Mouse (Mus musculus) lung, adult 18-20 months (tissue): ENCODE measurements around the gene Pcdh7.
A peak's percentile ranks its signal among the peaks of the same experiment; 100 is the strongest.

ENCODE experiments used
- DNase-seq, 2 experiments: peaks; one replicate each; pipeline ENCODE4 v3.0.0; 2022; ENCODE audit warnings: mixed read lengths in 2 of 2

Gene Pcdh7

DNA sequence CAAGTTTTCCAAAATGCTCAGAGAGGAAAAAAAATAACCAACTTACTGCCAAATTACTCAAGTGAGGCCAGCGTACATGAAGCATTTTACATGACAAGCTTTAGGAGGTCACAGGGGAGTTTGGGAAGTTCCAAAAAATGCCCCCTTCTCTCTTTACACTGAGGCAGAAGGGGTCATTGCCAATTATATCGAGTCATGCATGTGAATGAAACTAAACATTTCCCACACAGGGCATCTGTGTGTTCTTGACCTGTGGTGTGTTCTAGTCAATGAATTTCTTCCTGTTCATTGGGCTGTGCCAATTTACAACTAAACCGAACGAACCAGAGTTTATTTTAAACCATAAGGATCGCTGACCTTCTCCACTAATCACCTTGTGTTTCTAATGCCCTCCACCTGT, 86.1 kb downstream of the Pcdh7 start:
- DNase-seq = no peak

DNA sequence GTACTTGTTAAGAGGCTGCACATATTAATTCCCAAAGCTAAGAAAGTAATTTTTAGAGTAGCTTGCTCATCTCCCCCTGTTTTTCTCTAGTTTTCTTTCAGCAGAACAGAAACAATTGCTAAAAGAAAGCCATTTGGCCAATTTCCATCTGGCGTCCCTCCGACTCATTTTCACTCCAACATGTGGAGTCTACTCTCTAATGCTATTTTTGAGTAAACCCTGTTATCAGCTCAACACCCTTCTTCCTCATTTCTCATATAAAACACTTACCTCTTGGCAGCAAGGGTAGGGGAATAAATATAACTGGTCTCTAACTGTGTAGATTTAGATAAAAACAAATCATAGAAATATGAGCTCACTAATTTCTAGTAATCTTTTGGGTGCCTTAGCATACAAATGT, 89.6 kb downstream of the Pcdh7 start:
- no peak for DNase-seq

DNA sequence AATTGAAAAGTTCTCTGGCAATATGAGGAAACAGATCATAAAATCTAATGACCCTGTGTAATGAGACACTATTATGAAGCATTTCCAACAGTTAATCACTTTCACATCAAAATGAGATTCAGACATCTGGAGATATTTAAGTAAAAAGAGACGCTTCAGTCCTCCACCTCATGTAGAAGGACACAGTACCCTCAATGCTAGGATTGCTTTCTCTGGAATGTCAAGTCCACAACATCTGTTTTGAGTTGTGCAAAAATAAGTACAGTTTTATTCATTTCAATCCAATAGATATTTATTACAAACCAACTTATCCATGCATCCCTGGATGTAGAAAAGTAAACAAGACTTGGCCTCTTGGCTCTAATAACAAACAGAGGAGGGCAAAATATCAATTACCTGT, 92.9 kb downstream of the Pcdh7 start:
- DNase-seq = no peak

DNA sequence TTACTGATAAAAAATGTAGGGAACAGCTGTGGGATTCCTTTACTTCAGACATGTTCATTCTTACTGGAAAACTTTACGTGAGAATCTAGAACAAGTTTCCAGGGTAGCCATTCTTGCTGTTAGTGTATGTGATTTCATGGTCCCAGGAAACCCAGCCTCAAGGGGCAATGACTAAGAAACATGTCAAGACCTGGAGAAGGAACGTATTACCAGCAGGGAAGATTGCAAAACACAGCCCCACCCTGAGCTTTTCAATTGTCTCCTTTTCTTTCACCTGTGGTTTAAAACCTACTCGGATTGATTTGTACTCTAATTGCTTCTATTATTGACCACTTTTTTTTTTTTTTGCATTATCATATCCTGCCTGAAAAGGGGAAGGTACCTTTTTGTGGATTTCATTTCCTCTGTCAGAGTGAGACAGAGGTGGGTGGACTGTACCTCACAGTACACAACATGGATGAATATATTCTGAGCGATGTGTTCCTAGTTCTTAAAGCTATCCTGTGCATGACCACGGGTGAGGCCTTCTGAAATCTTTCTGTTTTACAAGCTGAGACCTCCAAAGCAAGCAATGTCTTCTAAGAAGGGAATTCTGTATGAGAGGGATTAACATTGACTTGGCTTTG, 98.3 kb downstream of the Pcdh7 start:
- no peak for DNase-seq

DNA sequence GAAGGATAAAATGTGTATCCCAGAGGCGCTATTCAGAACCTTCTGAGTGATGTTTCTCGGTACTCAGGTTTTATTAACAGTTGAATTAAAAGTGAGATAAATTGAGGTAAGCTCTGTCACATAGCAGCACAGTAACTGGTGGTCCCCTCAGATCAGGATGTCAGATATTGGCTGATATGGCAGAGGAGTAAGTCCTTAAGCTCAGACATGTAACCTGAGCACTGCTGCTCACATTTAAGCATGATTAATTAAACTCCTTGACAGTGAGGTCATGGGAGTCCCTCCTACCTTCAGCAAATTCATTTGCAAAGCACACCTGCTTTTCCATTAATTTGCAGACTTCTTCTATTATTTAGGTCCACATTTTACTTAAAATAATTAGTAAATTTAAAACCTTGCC, 102.0 kb downstream of the Pcdh7 start:
- DNase-seq = no peak

DNA sequence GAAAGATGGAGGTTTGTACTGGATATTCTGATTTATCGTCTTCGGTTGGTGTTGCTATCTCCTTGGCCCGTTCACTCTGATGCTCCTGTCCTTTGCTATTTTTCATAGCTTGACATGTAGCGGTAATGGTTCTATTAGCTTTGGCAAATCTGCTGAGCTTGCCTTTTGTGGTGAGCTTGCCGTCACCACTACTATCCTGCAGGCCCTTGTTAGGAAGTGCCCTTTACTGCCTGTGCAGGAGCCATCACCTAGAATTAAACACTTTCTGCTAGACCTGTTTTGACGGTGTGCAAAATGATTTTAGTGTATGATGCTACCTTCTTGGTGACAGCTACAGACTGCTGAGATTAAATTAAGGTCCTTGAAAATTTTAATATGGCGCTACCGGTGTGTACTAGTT, 103.3 kb downstream of the Pcdh7 start:
- DNase-seq = no peak

DNA sequence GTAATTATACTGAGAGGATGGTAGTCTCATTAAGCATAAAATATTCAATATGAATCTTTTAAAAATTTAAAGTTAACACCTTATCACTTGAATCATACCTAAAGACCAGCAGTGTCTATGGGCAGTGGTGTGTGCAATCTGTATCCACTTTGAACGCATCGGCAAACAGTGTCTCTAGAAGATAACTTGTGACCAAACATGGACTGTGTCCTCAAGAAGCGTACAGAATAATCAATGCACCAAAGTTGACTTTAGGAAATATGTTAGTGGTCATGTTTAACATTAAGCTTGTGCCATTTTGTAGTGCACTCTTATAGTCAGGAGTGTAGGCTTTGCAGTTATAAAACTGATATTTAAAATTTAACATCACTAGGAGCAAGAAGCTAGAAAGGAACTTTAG, 110.7 kb downstream of the Pcdh7 start:
- DNase-seq = no peak

DNA sequence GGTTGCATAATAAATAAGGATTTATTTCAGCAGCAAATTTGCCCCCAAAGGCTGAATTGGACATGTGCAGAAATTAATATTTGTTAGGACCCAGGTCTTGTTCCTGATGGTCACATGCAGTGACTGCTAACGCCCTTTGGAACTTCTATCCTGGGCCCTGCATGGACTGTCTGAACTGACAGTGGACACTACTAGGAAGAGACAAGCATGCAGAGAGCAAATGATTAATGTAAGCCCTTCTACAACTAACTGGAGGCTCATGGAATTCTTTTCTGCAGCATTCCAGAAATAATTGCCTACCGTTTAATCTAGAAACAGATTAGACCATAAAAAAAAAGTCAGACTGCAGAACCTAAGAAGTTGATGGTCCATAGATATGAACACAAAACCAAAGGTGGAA, 119.4 kb downstream of the Pcdh7 start:
- no peak for DNase-seq

DNA sequence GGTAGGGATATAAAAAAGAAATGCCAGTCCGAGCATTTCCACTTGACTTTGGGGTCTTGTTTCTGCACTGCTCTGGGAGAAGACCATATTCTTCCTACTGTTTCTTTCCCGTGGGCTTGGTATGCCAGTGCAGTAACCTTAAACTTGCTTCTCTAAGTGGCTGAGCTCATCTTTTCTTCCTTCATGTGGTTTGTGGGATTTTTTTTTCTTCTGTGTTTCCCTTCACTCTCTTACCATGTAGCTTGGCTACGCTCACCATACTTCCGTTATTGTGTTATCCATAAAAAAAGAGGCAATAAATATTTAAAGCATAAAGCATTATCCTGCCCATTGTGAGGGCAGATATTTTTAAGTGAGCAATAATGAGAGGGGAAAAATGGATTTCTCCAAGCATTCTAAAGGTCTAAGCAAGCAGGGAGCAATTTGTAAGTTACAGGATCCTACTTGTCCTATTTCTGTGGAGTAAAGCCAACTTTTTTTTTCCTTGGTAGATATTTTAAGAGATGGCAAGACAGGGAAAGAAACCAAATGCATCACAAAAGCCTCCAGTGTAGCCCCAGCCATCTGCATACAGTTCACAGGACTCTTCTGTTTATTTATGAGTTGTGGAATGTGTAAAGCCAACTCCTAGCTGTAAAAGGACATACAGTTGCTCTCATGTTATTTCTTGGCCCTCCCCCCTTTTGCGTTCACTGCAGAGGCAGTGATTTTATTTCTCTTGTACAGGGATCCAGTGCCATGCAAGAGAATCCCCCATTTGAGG, 123.8 kb downstream of the Pcdh7 start:
- DNase-seq = no peak

DNA sequence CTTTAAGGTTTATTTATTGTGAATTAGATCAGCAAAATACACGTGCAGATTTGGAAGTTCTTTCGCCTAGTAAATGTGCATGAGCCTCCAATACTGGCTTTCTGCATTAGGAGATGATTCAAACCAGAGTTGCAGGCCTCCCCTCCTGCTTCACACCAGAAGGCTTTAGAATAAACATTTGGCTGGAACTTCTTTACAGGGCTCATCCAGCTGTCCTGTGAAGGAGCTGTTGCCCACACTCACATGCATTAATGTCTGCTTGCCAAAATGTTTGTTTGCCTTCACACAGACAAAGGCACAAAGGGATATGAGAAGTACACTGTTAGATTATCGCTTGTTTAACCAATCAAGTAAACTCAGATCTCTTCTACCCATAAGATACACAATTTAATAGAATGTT, 129.7 kb downstream of the Pcdh7 start:
- DNase-seq = no peak

DNA sequence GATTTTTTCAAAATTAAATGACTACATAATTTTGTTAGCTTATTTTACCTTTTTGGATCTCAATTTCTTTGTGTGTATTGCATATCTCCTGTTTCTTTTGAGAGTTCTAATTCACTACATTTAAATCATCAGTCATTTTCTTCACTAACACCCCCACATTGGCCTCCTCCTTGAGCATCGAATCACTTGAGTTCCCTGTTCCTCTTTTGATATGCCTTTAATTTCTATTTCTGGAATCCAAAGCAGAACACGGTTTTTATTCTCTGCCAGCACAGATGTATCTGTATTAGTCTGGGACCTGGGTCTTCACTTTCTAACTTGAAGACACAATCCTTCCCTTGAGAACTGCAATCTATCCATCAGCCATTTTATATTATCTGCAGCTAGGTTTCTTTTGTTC, 132.3 kb downstream of the Pcdh7 start:
- DNase-seq = no peak

DNA sequence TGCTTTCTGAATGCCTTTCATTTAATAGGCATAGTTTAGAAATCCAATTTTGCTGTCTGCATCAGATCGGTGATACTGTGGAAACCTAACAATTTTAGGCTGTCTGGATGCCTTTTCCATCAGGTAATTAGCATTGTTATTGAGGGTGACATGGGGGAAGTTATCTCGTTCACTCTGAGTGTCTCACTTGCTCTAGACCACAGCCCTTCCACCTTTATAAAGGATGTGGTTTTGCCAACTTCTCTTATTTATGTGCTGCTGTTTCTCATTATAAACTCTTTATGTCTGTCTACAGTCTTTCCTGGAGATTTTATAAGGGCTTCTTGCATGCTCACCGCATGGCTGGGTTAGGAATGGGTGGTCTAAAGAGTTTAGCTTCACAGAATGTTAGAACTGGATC, 139.5 kb downstream of the Pcdh7 start:
- no peak for DNase-seq

DNA sequence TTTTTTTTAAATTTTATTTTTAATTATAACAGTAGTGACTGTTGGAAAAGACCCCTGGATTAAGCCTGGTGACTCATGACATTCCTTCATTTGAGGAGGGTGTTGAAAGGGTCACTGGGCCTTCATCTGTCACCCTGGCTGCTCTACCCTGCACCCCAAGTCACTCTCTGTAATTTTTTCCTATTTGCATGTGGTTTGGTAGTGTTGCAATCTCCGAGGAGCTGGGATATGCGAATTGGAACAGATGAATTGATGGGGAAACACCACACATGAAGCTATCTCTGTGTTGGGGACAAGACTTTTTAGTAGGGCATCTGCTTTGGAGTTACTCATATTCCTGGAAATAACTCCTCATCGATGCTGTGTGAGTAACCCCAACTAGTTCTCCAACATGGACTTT, 146.5 kb downstream of the Pcdh7 start:
- no peak for DNase-seq

DNA sequence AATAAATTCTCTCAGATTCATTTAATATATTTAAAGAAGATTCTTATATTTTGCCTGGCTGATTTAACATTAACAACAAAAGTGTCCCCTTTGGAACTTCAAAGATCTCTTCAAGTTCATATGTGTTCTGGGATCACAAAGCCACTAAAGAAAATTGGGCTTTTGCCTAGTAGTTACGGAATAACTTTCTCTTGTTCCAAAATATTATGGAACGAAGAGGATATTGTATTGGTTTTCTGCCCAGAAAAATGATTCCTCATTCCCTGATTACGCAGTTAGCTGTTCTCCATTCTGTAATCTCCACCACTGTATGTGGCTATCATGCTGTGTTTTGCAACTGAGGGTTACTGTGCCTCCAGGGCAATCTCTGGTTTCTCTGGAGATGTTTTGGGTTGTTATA, 147.5 kb downstream of the Pcdh7 start:
- DNase-seq = no peak

DNA sequence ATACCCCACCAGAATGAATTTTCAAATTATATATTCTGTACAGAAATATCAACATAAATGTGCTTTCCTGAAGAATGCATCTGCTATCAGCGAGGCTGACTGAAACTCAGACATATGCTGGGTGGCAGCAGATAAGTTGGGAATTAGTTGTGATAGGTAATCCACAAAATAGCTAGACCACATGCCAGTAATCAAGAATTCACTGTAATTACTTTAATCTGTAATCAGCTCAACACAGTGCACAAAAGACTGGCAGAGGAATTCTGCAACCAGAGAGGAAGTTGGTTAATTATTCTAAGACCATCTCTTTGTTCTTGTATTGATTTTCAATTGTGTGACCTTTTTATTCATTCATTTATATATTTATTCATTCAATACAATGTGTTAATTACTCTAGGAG, 148.3 kb downstream of the Pcdh7 start:
- DNase-seq = no peak

DNA sequence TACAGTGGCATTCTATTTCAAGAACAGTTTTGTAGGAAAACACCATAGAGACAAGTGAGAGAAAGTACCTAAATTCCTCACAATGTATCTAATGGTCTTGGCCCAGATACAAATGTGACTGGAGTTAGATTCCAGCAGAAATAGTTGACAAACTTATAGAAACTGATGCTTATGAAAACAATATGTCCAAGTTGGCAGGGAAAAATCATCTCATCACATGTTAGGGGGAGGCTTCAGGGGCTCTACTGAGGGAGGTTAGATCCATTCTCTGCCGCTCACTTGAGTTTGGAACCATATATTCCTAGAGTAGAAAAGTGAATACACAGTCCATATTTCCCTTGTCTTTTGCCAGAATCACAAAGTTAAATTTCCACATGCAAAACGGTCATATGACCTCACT, 150.1 kb downstream of the Pcdh7 start:
- no peak for DNase-seq

DNA sequence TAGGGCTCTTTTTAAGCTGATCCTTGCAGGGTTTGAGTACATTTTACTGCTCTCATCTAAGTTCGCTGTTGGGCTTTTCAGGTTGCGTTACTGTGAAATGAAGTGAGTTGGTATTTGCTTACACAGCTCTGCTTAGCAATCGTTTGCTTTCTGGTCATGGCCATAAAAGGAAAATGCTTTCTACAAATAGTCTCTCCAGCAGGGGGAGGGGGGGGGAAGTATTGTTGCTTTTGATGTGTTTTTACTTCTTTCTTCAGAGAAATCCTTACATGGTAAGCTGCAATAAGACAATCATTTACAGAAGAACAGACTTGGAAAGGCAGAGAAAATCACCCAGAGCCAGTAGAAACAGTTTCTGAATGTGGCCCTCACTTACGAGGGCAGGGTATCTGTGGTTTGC, 150.9 kb downstream of the Pcdh7 start:
- no peak for DNase-seq

DNA sequence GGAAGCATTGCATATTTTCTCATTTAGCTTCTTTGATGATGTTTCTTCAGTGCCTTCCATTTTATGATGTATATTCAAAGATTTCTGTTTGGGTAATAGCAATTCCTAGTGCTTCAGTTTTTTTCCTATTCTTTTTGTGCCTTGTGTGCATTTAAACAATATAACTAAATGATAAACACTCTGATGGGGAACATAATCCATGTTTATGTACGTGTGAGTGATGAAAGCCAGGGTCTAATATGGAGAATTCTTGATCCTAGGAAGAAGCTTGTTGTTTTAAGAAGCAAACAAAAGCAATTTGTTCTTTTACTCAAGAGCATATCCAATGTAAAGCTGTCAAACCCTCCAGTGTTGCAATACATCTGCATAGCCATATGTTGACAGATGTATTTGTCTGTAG, 153.0 kb downstream of the Pcdh7 start:
- DNase-seq = no peak

DNA sequence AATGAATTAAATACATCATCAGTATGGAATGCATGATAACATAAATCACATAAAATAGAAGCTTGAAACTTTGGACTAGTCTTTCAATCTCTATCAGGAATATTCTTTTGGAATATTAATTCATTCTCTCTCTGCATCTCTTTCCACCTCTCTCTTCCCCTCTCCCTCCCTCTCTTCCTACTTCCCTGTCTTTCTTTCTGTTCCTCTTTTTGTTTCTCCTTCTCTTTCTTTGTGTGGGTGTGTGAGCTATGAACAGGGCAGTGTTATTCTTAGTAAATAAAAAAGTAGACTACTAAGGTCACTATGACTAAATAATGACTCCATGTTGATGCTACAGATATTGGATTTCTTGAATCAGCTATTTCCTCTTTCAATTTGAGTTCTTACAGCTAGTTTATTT, 167.2 kb downstream of the Pcdh7 start:
- DNase-seq = no peak

DNA sequence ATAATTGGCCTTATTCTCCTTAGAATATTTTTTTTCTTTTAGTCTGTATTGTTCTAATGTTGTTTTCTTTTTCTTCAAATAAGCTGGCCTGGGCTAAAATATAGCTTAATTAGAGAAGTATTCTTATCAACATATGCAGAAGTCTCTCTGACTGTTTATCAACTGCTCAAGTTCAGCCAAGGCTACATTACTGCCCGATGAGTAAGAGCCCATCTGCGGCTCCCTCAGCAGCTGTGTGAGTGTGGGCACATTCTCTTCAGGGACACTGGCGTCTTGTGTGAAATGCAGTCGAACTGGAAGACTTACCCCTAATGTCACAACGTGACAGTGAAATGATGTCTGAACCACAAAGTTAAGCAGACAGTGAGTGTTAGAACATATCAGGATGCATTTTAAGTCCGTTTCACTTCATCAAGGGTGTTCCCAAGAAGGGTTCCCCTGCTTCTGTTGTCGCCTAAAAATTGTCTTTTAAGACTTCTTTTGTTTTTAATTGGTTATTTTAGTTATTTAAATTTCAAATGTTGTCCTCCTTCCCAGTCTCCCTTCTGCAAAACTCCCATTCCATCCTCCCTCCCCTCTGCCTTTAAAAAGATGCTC, 181.3 kb downstream of the Pcdh7 start:
- DNase-seq = peak in 1 of 2 experiments; percentile 0

DNA sequence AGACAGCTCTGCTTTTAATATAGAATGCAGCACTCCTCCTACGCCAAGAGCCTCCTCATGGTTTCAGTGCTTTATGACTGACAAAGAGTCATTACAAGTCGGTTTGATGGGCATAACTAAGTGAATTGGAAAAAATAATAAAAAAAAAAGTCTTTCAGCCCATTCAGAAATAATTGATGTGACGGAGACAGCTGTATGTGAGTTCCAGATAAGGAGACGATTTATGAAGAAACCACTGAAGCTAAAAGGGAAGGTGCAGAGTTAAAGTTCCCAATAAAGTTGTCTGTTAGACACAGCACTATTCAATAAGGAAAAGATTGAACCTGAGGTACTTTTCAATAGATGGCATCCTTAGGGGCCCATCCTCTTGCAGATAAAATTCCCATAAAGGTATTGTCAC, 189.5 kb downstream of the Pcdh7 start:
- DNase-seq = no peak

DNA sequence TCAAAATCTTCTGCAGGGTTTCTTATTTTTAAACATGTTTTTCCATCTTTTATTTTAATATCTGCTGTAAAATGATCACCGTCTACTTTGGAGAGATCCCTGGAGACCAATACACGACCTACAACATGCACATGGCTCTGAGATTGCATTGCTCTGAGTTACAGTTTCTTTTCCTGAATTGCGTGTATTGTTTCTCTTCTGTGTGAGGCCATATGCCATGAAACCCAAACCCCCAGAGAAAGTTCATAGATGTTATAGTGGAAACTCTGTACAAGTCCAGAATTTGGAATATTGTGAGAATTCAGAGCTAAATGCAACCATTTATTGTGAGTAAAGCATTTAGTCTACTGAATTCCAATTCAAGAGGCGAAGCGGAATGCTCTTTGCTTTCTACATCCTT, 203.4 kb downstream of the Pcdh7 start:
- no peak for DNase-seq

DNA sequence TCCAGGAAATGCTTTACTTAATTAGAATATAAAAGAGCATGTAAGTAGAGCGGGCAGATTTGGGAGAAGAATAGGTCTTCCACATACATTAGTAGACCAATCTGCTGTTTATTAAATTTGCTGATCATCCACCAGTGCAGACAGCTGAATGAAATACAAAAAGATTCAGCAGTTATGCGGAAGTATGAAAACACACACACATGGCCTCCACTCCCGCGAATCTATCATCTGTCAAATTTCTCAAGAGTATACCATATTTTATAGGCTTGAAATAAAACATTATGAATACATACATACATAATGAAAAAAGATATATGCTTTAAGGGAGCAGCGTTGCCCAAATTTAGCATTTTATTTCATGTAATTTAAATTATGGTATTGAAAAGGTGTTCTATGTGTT, 213.6 kb downstream of the Pcdh7 start:
- no peak for DNase-seq

DNA sequence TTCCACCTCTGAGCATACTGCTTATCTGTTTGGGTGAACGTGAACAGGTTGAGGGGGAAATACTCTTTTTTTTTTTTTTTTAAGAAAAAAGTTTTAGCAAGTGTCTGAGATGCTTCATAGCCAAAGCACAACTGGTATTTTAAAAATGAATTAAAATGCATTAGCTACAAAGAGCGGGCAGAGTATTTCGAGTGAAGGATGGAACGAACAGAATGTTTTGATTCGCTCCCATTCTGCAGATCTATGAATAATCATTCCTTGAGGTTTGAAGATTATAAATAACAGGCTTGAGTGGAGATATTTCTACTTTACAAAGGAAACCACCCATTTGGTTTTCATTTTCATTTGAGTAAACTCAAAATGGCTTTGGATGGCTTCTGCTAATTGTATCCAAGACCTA, 214.0 kb downstream of the Pcdh7 start:
- no peak for DNase-seq

DNA sequence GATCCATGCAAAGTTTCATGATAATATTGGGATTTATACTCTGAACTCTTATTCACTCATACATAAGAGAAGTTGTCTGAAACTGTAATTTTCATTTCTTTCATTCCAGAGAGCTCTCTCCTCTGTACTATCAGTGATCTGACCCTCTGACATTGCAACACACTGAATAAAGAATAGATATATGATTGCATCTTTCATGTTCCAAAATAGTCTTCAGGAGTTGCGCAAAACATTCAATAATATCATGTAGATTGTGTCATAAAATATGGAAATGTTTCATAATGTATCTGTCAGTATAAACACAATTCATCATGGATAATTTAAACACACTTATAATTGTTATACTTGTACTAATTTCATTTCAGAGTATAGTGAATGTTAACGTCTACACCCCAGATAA, 216.9 kb downstream of the Pcdh7 start:
- DNase-seq = no peak
